Mouse (Mus musculus): Measurements from ENCODE around the gene Aqp8.
A peak's percentile ranks its signal among the peaks of the same experiment; 100 is the strongest.

The Aqp8 gene

DNA sequence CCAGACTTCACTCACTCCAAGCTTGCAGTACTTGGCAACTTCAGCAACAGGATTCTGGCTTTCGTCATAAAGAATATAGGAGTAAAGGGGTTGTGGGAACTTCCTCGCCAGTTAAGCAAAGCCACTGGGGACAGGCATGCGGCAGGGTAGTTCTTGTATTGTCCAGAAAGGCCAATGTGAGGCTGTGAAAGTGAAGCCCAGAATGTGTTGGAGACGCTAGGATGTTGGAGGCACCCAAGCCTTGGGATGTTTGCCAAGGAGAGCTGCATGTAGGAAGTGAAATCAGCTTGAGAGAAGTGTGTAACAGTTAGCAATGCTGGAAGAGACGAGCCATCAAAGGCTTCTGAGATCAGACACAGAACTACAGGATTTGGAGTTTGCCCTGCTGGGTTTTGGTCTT lies 25.6 kb downstream of the Aqp8 start:
- DNase-seq (ENCODE audit: low spot score) = no peak

DNA sequence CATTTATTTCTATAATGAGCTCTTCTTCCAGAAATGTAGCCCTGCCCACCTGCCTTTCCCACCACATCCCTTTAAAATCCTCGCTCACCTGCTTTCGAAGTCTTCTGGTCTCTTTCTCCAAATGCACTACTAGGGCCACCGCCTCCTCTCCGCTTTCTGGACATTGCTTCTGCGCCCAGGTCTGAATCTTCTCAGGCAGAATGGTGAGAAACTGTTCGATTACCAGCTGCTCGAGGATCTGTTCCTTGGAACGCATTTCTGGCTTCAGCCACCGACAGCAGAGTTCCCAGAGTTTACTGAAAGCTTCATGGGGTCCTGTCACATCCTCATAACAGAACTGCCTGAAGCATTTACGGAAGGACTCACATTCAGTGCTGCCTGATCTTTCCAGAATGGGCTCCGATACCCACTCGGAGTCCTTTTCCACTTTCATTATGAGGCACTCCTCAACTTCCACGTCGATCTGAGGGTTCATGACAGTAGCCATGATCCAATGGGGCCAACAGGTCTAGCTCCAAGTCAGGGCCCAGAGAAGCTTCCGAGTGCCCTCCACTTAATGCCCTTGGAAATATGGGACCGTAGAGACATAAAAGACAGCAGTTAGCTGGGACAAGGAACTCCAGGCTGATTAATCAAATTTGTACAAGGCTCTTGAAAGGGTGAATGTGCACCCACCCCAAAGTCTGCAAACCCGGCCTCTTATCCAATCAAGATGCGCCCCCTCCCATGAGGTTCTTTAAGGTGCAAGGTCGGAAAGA lies 37.6 kb downstream of the Aqp8 start:
- no peak for DNase-seq (ENCODE audit: low spot score)

DNA sequence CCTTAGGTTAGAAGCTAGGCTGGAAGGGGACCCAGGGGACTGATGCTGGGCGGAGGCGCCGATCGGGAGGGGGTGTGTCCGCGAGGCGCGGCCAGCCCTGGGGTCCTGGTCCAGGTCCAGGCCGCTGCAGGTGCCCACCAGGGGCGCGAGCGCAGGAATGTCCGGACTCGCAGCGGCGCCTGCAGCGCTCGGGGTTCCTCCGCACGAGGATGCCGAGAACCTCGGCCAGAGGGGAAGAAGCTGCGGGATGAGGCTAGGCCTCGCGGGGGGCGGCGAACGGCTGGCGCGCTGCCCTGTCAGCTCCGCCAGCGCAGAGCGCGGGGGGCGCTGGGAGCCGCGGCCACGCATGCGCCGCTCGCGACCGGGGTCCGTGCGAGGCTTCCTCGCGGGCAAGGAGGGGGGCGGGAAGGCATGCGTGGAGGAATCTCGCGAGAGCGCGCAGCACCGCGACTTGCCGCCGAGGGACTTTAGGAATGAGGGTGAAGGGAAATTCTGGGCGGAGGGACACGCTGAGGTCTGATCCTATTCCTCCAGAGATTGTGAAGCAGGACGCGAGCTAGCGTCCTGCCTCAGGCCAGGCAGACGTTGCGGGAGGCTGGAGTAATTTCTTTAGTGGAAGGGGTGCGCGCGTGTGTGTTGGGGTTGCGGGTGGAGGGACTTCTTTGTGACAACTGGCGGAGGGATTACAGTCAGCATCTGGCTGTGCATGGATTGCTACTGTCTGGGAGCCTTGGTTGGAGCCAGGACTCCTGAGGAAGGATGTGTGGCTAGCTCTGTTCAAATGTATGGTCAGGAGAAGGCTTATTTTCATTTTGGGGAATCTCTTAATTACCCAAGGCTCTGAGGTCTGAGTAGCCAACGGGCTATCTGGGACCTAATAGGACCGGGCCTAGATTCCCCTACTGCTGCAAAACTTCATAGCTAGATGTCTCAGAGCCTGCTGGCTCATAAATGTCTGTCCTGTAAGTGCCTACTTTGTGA lies 38.4 kb downstream of the Aqp8 start, which contains the start of gene Zkscan2:
Zkscan2 (minus strand) TSS at position 211 of the 981 bp plus-strand sequence.
- peak; percentile 5 for DNase-seq (ENCODE audit: low spot score)

DNA sequence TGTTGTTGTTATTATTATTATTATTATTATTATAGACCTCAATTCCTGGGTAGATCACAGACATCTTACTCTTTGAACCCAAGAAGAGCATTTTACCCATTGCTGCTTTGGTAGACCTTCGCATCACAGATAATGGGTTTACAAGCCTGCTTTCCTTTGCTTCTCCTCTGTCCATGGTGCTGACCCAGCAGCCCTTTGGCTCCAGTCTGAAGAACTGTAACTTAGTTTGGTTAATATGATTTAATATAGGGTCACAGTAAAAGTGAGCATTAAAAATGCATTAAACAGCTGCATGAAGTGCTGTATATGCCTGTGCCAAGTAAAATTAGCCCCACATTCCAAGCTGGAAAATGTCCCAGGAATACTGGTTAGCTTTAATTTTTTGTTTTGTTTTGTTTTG lies 41.3 kb downstream of the Aqp8 start:
- no peak for DNase-seq (ENCODE audit: low spot score)

DNA sequence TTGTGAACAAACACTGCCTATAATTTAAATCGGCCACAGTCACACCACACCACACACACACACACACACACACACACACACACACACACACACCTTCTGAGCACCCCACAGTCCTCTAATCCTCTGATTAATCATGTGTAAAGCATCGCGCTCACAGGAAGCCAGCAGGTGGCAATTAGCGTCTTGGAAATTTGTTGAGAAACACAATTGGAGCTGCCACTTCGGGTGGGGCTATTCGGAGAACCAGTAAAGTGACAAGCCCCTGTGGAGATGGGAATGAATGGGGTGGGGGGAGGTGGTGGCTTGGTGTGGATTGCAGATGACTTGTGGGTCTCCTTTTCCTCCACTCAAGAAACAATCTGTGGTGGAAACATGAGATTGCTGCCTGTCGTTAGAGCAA lies 45.9 kb downstream of the Aqp8 start:
- no peak for DNase-seq (ENCODE audit: low spot score)
